Mouse (Mus musculus) liver, embryonic 12.5 days (tissue): ENCODE results near the gene Dock1. TPM values are rescaled to one million over a fixed set of nuclear protein-coding genes. Genes with fewer than 3 reads are reported as not detected.
A peak's percentile ranks its signal among the peaks of the same experiment; 100 is the strongest.

Experiments used
- ATAC-seq: fragments of 200-750 bp; cut with Nextera tagmentation; 2 replicates; pipeline ENCODE4 v1.8.0; 2017; ENCODE audit warnings: moderate number of reproducible peaks, mild to moderate bottlenecking, moderate library complexity
- H3K27ac ChIP-seq: fragments of 300-500 bp; sonication (generic); 2 replicates; pipeline ENCODE4 v1.5.1; 2016; ENCODE audit warnings: mild to moderate bottlenecking
- H3K27me3 ChIP-seq: fragments of 300-500 bp; sonication (generic); replicated peaks from 2 replicates; pipeline ENCODE4 v1.6.1; 2016; ENCODE audit warnings: mild to moderate bottlenecking, moderate library complexity
- H3K36me3 ChIP-seq: fragments of 300-500 bp; sonication (generic); 2 replicates; pipeline ENCODE4 v1.6.1; 2016; ENCODE audit warnings: mild to moderate bottlenecking, moderate library complexity
- H3K4me1 ChIP-seq: fragments of 300-500 bp; sonication (generic); 2 replicates; pipeline ENCODE4 v1.6.1; 2016
- H3K4me2 ChIP-seq: fragments of 300-500 bp; sonication (generic); 2 replicates; pipeline ENCODE4 v1.6.1; 2016; ENCODE audit warnings: mild to moderate bottlenecking, moderate library complexity
- H3K4me3 ChIP-seq: fragments of 300-500 bp; sonication (generic); 2 replicates; pipeline ENCODE4 v1.5.1; 2016; ENCODE audit warnings: mild to moderate bottlenecking, moderate library complexity
- H3K9ac ChIP-seq: fragments of 300-500 bp; sonication (generic); 2 replicates; pipeline ENCODE4 v1.6.1; 2016; ENCODE audit warnings: mild to moderate bottlenecking, moderate library complexity
- H3K9me3 ChIP-seq: fragments of 300-500 bp; sonication (generic); replicated peaks from 2 replicates; pipeline ENCODE4 v1.6.1; 2016; ENCODE audit warnings: mild to moderate bottlenecking, moderate library complexity
- WGBS: fragments of 180-500 bp; shearing (Covaris S2); methylation state at CpG from one replicate; pipeline ENCODE4 v1.1.7; 2016; ENCODE audit not compliant: insufficient replicate concordance; 5-methylcytosine and 5-hydroxymethylcytosine counted together
- polyA plus RNA-seq: library from polyadenylated mRNA; unstranded; fragments of >200 nt; fragmentation: Nextera tagmentation; extraction: Ambion mirVana; gene quantifications from 2 replicates; pipeline ENCODE4 v1.2.1, GENCODE M21; 2016

Dock1 gene
- polyA plus RNA-seq, 1 experiment from 2014 or later: 6.4 TPM

- H3K4me1 ChIP-seq: no peaks in the 10 kb centered on the region
- no peaks in the 10 kb centered on the region for H3K9me3 ChIP-seq
- 63% methylated on average over 2 of the region's 2 CpGs for WGBS
- H3K36me3 ChIP-seq: no peaks in the 10 kb centered on the region
- no peaks in the 10 kb centered on the region for H3K27me3 ChIP-seq
- H3K4me2 ChIP-seq: no peak overlapping the region
- no peak overlapping the region for H3K27ac ChIP-seq
- H3K9ac ChIP-seq: no peak overlapping the region
- ATAC-seq: no peak
- no peak overlapping the region for H3K4me3 ChIP-seq
Observed at GRCm38 (mm10) chr7:135008021-135008420, 337.6 kb downstream of the Dock1 start.

DNA sequence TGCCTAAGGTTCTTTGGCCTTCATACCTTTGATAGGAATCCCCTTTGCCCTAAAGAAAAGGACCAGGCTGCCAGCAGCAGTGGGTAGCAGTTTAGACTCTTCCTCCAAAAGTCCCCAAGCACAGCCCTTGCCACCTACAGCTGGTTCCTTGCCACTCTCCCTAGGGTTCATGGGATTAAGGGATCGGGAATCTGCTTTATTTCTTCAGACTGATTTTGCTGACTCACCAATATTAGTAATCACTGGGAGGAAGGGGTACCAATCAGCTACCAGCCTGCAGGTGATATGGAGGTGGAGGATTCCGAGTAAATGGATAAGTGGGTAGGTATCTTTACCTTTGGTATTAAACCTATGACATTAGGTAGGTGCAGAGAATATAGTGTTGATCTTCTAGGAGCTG, 340.5 kb downstream of the Dock1 start:
- H3K4me3 ChIP-seq: no peak overlapping the region
- 60% methylated on average over 2 of the region's 2 CpGs for WGBS
- H3K36me3 ChIP-seq: no peaks in the 10 kb centered on the region
- H3K4me1 ChIP-seq: no peaks in the 10 kb centered on the region
- no peaks in the 10 kb centered on the region for H3K27me3 ChIP-seq
- no peak overlapping the region for H3K9ac ChIP-seq
- H3K4me2 ChIP-seq: no peak overlapping the region
- no peak overlapping the region for H3K27ac ChIP-seq
- no peaks in the 10 kb centered on the region for H3K9me3 ChIP-seq
- ATAC-seq: no peak

GRCm38 (mm10) chr7:135017531-135017930, 347.1 kb downstream of the Dock1 start:
- no peak for ATAC-seq
- H3K27me3 ChIP-seq: no peaks in the 10 kb centered on the region
- WGBS: 47% methylated on average over 1 of the region's 1 CpGs
- H3K9ac ChIP-seq: no peak overlapping the region
- H3K4me1 ChIP-seq: no peaks in the 10 kb centered on the region
- H3K4me2 ChIP-seq: no peak overlapping the region
- no peaks in the 10 kb centered on the region for H3K9me3 ChIP-seq
- H3K27ac ChIP-seq: no peak overlapping the region
- no peaks in the 10 kb centered on the region for H3K36me3 ChIP-seq
- no peak overlapping the region for H3K4me3 ChIP-seq

DNA sequence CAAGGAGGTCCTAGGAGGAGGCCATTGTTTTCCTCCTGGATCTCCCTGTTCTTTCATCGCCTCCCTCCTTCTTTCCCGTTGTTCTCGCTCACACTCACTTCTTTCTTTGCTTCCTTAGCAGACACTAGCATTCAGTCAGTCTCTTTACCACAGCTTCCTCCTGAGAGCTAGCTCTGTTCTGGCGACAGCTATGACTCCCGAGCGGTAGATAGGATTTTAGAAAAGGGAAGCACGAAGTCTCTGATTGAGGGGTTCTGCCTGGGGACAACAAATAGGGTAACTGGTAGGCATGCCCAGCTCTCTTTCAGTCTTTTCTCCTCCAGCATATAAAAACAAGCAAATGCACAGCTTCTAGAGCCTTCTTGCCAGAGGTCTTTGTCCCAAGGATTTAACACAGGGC, 350.3 kb downstream of the Dock1 start:
- no peaks in the 10 kb centered on the region for H3K9me3 ChIP-seq
- H3K27ac ChIP-seq: no peak overlapping the region
- no peak overlapping the region for H3K4me3 ChIP-seq
- 15% methylated on average over 7 of the region's 7 CpGs for WGBS
- no peaks in the 10 kb centered on the region for H3K27me3 ChIP-seq
- no peak overlapping the region for H3K4me2 ChIP-seq
- no peaks in the 10 kb centered on the region for H3K36me3 ChIP-seq
- no peak for ATAC-seq
- no peaks in the 10 kb centered on the region for H3K4me1 ChIP-seq
- no peak overlapping the region for H3K9ac ChIP-seq

DNA sequence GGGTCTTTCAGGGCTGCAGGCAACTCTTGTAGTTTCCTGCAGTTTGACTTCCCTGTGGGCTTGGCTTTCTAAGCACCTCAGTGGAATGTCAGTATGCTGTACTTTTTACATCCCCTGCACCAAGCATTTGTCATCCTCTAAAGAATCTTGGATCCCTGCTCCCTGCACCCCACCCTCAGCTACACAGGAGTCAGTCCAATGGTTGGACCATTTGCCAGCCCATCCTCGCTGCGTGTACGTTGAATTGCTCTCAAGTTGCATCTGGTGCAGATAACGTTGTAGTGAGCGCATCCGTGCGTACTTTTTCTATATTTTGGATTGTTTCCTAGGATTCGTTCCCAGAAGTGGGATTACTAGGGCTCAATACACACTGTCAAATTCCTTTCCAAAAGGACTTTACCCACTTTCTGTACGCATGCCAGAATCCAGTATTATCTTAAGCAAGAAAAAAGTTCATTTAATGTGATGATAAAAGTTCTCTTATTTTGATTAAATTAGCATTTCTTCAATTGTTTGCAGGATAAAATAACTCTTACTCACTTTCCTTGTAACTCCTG, 351.2 kb downstream of the Dock1 start:
- Histone ChIP-seq H3K4me3 (no peak overlapping the region), H3K36me3 (no peaks in the 10 kb centered on the region), H3K9ac (no peak overlapping the region), H3K27me3 (no peaks in the 10 kb centered on the region), H3K4me1 (no peaks in the 10 kb centered on the region), H3K4me2 (no peak overlapping the region), H3K9me3 (no peaks in the 10 kb centered on the region), H3K27ac (no peak overlapping the region)
- no peak for ATAC-seq
- WGBS: 77% methylated on average over 9 of the region's 9 CpGs

- Histone ChIP-seq H3K27ac (no peak overlapping the region), H3K27me3 (no peaks in the 10 kb centered on the region), H3K4me3 (no peak overlapping the region), H3K4me1 (no peaks in the 10 kb centered on the region), H3K36me3 (no peaks in the 10 kb centered on the region), H3K9ac (no peak overlapping the region), H3K9me3 (no peaks in the 10 kb centered on the region), H3K4me2 (no peak overlapping the region)
- WGBS: 81% methylated on average over 5 of the region's 5 CpGs
- ATAC-seq: no peak
Observed at GRCm38 (mm10) chr7:135024531-135024930, 354.1 kb downstream of the Dock1 start.

DNA sequence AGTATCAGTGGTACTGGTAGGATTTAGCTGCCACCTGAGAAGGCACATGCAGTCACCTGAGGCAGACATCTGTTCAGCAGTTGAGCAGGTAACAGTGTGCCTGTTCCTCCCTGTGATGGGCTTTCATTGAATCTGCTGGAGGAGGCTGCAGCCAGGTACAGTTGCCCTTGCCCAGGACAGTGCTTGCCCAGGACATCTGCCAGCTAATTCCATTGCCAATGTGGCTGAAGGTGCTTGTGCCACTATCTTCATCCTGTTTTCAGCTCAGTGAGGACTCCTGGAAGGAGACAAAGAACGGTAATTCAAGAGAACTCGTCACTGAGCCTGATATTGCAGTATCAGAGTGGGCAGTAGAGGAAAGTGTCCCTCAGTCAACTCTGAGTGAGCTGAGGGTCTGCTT, 358.3 kb downstream of the Dock1 start:
- no peak for ATAC-seq
- Histone ChIP-seq H3K27ac (no peak overlapping the region), H3K36me3 (no peaks in the 10 kb centered on the region), H3K9me3 (no peaks in the 10 kb centered on the region), H3K9ac (no peak overlapping the region), H3K27me3 (no peaks in the 10 kb centered on the region), H3K4me1 (no peaks in the 10 kb centered on the region), H3K4me2 (no peak overlapping the region), H3K4me3 (no peak overlapping the region)
- WGBS: 63% methylated on average over 2 of the region's 2 CpGs

GRCm38 (mm10) chr7:135029136-135029535, 358.7 kb downstream of the Dock1 start:
- Histone ChIP-seq H3K27ac (no peak overlapping the region), H3K9ac (no peak overlapping the region), H3K4me1 (no peaks in the 10 kb centered on the region), H3K27me3 (no peaks in the 10 kb centered on the region), H3K9me3 (no peaks in the 10 kb centered on the region), H3K4me2 (no peak overlapping the region), H3K36me3 (no peaks in the 10 kb centered on the region), H3K4me3 (no peak overlapping the region)
- no peak for ATAC-seq
- WGBS: 52% methylated on average over 3 of the region's 3 CpGs

GRCm38 (mm10) chr7:135031466-135031865, 361.0 kb downstream of the Dock1 start:
- Histone ChIP-seq H3K36me3 (no peaks in the 10 kb centered on the region), H3K27me3 (no peaks in the 10 kb centered on the region), H3K4me1 (0 out of 2 replicates have a peak, but pooled peaks cover 5% of the 10 kb centered on the region), H3K9ac (no peak overlapping the region), H3K4me2 (no peak overlapping the region), H3K27ac (no peak overlapping the region), H3K9me3 (no peaks in the 10 kb centered on the region), H3K4me3 (no peak overlapping the region)
- ATAC-seq: no peak
- WGBS: 53% methylated on average over 3 of the region's 3 CpGs

GRCm38 (mm10) chr7:135034811-135035210, 364.4 kb downstream of the Dock1 start:
- Histone ChIP-seq H3K27me3 (no peaks in the 10 kb centered on the region), H3K36me3 (no peaks in the 10 kb centered on the region), H3K4me2 (no peak overlapping the region), H3K4me3 (no peak overlapping the region), H3K4me1 (0 out of 2 replicates have a peak, but pooled peaks cover 5% of the 10 kb centered on the region), H3K9ac (no peak overlapping the region), H3K9me3 (no peaks in the 10 kb centered on the region), H3K27ac (no peak overlapping the region)
- ATAC-seq: no peak
- 68% methylated on average over 5 of the region's 5 CpGs for WGBS

DNA sequence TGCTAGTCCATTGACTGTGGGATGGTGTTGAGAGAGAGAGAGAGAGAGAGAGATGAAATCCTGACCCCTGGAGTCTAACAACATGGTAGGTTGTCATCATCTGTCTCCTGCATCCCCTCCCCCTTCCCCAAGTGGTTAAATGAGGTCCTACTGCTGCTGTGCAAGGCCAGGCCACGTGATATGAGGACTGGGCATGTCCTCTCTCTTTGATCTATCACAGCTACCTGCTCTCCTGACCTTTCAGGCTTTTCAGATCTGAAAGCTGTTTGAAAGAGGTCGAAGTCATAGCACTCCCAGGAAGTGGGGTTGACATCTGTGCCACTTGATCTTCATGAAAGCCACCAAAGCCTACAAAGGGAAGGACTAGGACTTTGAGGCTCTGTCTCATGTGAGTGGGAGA, 365.2 kb downstream of the Dock1 start:
- 0 out of 2 replicates have a peak, but pooled peaks cover 5% of the 10 kb centered on the region for H3K4me1 ChIP-seq
- 43% methylated on average over 2 of the region's 2 CpGs for WGBS
- ATAC-seq: peak; percentile 61

GRCm38 (mm10) chr7:135038930-135039329, 368.5 kb downstream of the Dock1 start:
- H3K27me3 ChIP-seq: no peaks in the 10 kb centered on the region
- no peak overlapping the region for H3K27ac ChIP-seq
- 0 out of 2 replicates have a peak, but pooled peaks cover 5% of the 10 kb centered on the region for H3K4me1 ChIP-seq
- H3K36me3 ChIP-seq: no peaks in the 10 kb centered on the region
- no peak overlapping the region for H3K9ac ChIP-seq
- no peak overlapping the region for H3K4me2 ChIP-seq
- 67% methylated on average over 1 of the region's 1 CpGs for WGBS
- no peaks in the 10 kb centered on the region for H3K9me3 ChIP-seq
- ATAC-seq: no peak
- H3K4me3 ChIP-seq: no peak overlapping the region

More for the DNA sequence above, 365.2 kb downstream of the Dock1 start:
- H3K27me3 ChIP-seq: no peaks in the 10 kb centered on the region
- H3K9ac ChIP-seq: no peak overlapping the region
- no peaks in the 10 kb centered on the region for H3K9me3 ChIP-seq
- no peak overlapping the region for H3K4me3 ChIP-seq
- H3K36me3 ChIP-seq: no peaks in the 10 kb centered on the region
- no peak overlapping the region for H3K27ac ChIP-seq
- H3K4me2 ChIP-seq: no peak overlapping the region
